Mouse (Mus musculus): ENCODE results near the gene Rhd. TPM values are rescaled to one million over a fixed set of nuclear protein-coding genes. Genes with fewer than 3 reads are reported as not detected.
"Not testable (repeated sequence)": the region's sequence is repeated elsewhere in the genome, so short reads cannot be mapped to it uniquely, and the experiment has no call there.

The Rhd gene
- total and polyA plus RNA-seq, 2 experiments = not detected

DNA sequence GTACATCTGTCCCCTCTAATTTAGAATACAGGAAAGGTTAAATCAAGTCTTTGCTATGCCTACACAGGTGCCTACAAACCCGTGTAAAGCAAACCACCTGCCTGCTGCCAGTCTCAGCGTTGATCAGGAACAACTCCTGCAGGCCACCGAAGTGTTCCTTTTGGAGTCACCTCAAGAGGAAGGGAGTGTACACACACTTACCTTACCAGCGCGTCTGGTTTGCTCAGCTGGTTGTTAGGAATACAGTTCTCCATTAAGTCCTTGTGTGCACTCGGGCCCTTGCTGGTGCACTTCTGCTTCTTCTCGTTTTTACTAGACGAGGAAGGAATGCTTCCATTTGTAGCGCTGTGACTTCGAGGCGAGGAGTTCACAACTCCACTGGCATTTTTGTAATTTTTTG is 36.5 kb upstream of the Rhd start:
- no peak overlapping the region for H3K27ac ChIP-seq (replicated peaks; ENCODE audit: insufficient read depth, low read depth, low read length)
- no peak overlapping the region for H3K4me3 ChIP-seq (ENCODE audit: insufficient read depth, low read depth, low read length)
- 89% methylated on average over 11 of the region's 11 CpGs for WGBS
- H3K4me1 ChIP-seq (ENCODE audit: control insufficient read depth, insufficient read depth, low read length) = peaks cover 13% of the 10 kb centered on the region
- TF ChIP-seq CTCF (IDR thresholded peaks at IDR 0.05; ENCODE audit: low read depth, low read length) (no peak), POLR2A (IDR thresholded peaks at IDR 0.05; ENCODE audit: extremely low read depth, insufficient read depth, low read length) (no peak)
- H3K79me2 ChIP-seq (ENCODE audit: control insufficient read depth, insufficient read depth, low read length) = no peaks in the 10 kb centered on the region; the same call in 1 of the 2 replicates
- DNase-seq (ENCODE audit: extremely low read depth, low read depth, low spot score) = no peak
- H3K27me3 ChIP-seq (ENCODE audit: control insufficient read depth, insufficient read depth, low read length) = no peaks in the 10 kb centered on the region
- H3K9ac ChIP-seq (ENCODE audit: low read depth, low read length) = no peak overlapping the region
- H3K36me3 ChIP-seq (ENCODE audit: control insufficient read depth, insufficient read depth, low read length) = peaks cover 24% of the 10 kb centered on the region

DNA sequence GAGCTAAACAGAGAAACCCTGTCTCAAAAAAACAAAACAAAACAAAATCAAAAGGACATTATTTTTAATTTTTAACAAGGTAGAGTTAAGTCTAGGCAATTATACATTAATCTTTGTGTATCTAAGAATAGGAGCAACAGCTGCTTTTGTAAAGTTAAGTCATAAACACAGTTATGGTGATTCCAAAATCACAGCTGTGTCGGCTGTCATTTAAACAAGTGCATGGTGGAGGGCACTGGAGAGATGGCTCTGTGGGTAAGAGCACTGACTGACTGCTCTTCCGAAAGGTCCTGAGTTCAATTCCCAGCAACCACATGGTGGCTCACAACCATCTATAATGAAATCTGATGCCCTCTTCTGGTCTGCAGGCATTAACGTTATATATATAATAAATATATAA is 32.4 kb upstream of the Rhd start:
- Histone ChIP-seq H3K4me1 (ENCODE audit: control insufficient read depth, insufficient read depth, low read length) (peaks cover 1% of the 10 kb centered on the region; the same call in 1 of the 2 replicates), H3K27me3 (ENCODE audit: control insufficient read depth, insufficient read depth, low read length) (no peaks in the 10 kb centered on the region), H3K9ac (ENCODE audit: low read depth, low read length) (no peak overlapping the region), H3K79me2 (ENCODE audit: control insufficient read depth, insufficient read depth, low read length) (peaks cover 7% of the 10 kb centered on the region; the same call in 1 of the 2 replicates), H3K27ac (replicated peaks; ENCODE audit: insufficient read depth, low read depth, low read length) (no peak overlapping the region), H3K4me3 (ENCODE audit: insufficient read depth, low read depth, low read length) (no peak overlapping the region), H3K36me3 (ENCODE audit: control insufficient read depth, insufficient read depth, low read length) (peaks cover 35% of the 10 kb centered on the region)
- TF ChIP-seq CTCF (IDR thresholded peaks at IDR 0.05; ENCODE audit: low read depth, low read length) (no peak), POLR2A (IDR thresholded peaks at IDR 0.05; ENCODE audit: extremely low read depth, insufficient read depth, low read length) (no peak)
- no peak for DNase-seq (ENCODE audit: extremely low read depth, low read depth, low spot score)
- 96% methylated on average over 3 of the region's 3 CpGs for WGBS

GRCm38 (mm10) chr4:134835486-134835885 is 28.9 kb upstream of the Rhd start:
- TF ChIP-seq CTCF (IDR thresholded peaks at IDR 0.05; ENCODE audit: low read depth, low read length) (no peak), POLR2A (IDR thresholded peaks at IDR 0.05; ENCODE audit: extremely low read depth, insufficient read depth, low read length) (no peak)
- H3K36me3 ChIP-seq (ENCODE audit: control insufficient read depth, insufficient read depth, low read length) = peaks cover 19% of the 10 kb centered on the region
- no peak overlapping the region for H3K9ac ChIP-seq (ENCODE audit: low read depth, low read length)
- 90% methylated on average over 4 of the region's 4 CpGs for WGBS
- no peak overlapping the region for H3K27ac ChIP-seq (replicated peaks; ENCODE audit: insufficient read depth, low read depth, low read length)
- H3K27me3 ChIP-seq (ENCODE audit: control insufficient read depth, insufficient read depth, low read length) = no peaks in the 10 kb centered on the region
- no peak overlapping the region for H3K4me3 ChIP-seq (ENCODE audit: insufficient read depth, low read depth, low read length)
- no peak for DNase-seq (ENCODE audit: extremely low read depth, low read depth, low spot score)
- peaks cover 14% of the 10 kb centered on the region; the same call in 1 of the 2 replicates for H3K79me2 ChIP-seq (ENCODE audit: control insufficient read depth, insufficient read depth, low read length)
- H3K4me1 ChIP-seq (ENCODE audit: control insufficient read depth, insufficient read depth, low read length) = peaks cover 3% of the 10 kb centered on the region; the same call in 1 of the 2 replicates

DNA sequence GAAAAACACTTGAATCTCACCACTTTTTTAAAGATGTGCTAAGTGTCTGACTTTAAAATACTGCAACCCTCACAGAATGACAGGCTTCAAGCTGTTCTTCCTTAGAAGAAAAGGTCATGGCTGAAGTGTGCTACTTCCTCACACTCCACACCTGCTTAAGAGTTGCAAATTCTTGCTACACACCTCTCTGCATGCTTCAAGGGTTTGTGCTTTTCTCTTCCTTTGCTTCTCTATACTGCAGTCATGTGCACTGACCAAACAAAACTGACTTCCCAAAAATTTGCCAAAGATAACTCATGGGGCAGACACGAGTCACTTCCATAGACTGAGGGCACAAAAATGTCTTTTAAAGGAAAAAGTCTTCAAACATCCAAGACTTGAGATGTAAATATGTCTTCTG is 26.1 kb upstream of the Rhd start:
- no peak overlapping the region for H3K9ac ChIP-seq (ENCODE audit: low read depth, low read length)
- TF ChIP-seq CTCF (IDR thresholded peaks at IDR 0.05; ENCODE audit: low read depth, low read length) (no peak), POLR2A (IDR thresholded peaks at IDR 0.05; ENCODE audit: extremely low read depth, insufficient read depth, low read length) (no peak)
- H3K36me3 ChIP-seq (ENCODE audit: control insufficient read depth, insufficient read depth, low read length) = peaks cover 10% of the 10 kb centered on the region
- peaks cover 18% of the 10 kb centered on the region; the same call in 1 of the 2 replicates for H3K79me2 ChIP-seq (ENCODE audit: control insufficient read depth, insufficient read depth, low read length)
- H3K4me1 ChIP-seq (ENCODE audit: control insufficient read depth, insufficient read depth, low read length) = peaks cover 7% of the 10 kb centered on the region
- no peak overlapping the region for H3K27ac ChIP-seq (replicated peaks; ENCODE audit: insufficient read depth, low read depth, low read length)
- no peak for DNase-seq (ENCODE audit: extremely low read depth, low read depth, low spot score)
- H3K27me3 ChIP-seq (ENCODE audit: control insufficient read depth, insufficient read depth, low read length) = no peaks in the 10 kb centered on the region
- WGBS = 52% methylated on average over 1 of the region's 1 CpGs
- H3K4me3 ChIP-seq (ENCODE audit: insufficient read depth, low read depth, low read length) = no peak overlapping the region

DNA sequence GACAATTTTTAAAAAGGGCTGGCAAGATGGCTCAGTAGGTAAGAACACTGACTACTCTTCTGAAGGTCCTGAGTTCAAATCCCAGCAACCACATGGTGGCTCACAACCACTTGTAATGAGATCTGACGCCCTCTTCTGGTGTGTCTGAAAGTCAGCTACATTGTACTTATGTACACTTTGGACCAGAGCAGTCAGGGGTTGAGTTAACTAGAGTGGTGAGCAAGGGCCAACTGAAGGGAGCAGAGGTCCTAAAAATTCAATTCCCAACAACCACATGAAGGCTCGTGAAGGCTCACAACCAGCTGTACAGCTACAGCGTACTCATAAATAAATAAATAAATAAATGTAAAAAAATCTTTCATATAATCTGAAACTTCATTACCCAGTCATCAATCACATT is 25.6 kb upstream of the Rhd start:
- not testable (repeated sequence) for H3K27me3 ChIP-seq (ENCODE audit: control insufficient read depth, insufficient read depth, low read length); H3K36me3 ChIP-seq (ENCODE audit: control insufficient read depth, insufficient read depth, low read length); DNase-seq (ENCODE audit: extremely low read depth, low read depth, low spot score); H3K4me3 ChIP-seq (ENCODE audit: insufficient read depth, low read depth, low read length); H3K9ac ChIP-seq (ENCODE audit: low read depth, low read length); H3K27ac ChIP-seq (replicated peaks; ENCODE audit: insufficient read depth, low read depth, low read length)
- Histone ChIP-seq H3K4me1 (ENCODE audit: control insufficient read depth, insufficient read depth, low read length) (peaks cover 11% of the 10 kb centered on the region), H3K79me2 (ENCODE audit: control insufficient read depth, insufficient read depth, low read length) (peaks cover 18% of the 10 kb centered on the region; the same call in 1 of the 2 replicates)
- 65% methylated on average over 3 of the region's 3 CpGs for WGBS

- no peak for DNase-seq (ENCODE audit: extremely low read depth, low read depth, low spot score)
- Histone ChIP-seq H3K4me3 (ENCODE audit: insufficient read depth, low read depth, low read length) (no peak overlapping the region), H3K9ac (ENCODE audit: low read depth, low read length) (no peak overlapping the region), H3K79me2 (ENCODE audit: control insufficient read depth, insufficient read depth, low read length) (peaks cover 21% of the 10 kb centered on the region; the same call in 1 of the 2 replicates), H3K4me1 (ENCODE audit: control insufficient read depth, insufficient read depth, low read length) (peaks cover 19% of the 10 kb centered on the region), H3K27me3 (ENCODE audit: control insufficient read depth, insufficient read depth, low read length) (no peaks in the 10 kb centered on the region), H3K36me3 (ENCODE audit: control insufficient read depth, insufficient read depth, low read length) (peaks cover 7% of the 10 kb centered on the region), H3K27ac (replicated peaks; ENCODE audit: insufficient read depth, low read depth, low read length) (no peak overlapping the region)
- TF ChIP-seq CTCF (IDR thresholded peaks at IDR 0.05; ENCODE audit: low read depth, low read length) (no peak), POLR2A (IDR thresholded peaks at IDR 0.05; ENCODE audit: extremely low read depth, insufficient read depth, low read length) (no peak)
- 100% methylated on average over 1 of the region's 1 CpGs for WGBS
These were observed 24.1 kb upstream of the Rhd start for GRCm38 (mm10) chr4:134840231-134840630.
